Mouse (Mus musculus): Measurements from ENCODE around the gene Dnaic1.

The Dnaic1 gene

GRCm38 (mm10) chr4:41635906-41636305 lies 66.3 kb downstream of the Dnaic1 start:
- DNase-seq (ENCODE audit: low spot score) = no peak

- no peak for DNase-seq (ENCODE audit: low spot score)
These were observed 66.8 kb downstream of the Dnaic1 start for GRCm38 (mm10) chr4:41636366-41636765.

DNA sequence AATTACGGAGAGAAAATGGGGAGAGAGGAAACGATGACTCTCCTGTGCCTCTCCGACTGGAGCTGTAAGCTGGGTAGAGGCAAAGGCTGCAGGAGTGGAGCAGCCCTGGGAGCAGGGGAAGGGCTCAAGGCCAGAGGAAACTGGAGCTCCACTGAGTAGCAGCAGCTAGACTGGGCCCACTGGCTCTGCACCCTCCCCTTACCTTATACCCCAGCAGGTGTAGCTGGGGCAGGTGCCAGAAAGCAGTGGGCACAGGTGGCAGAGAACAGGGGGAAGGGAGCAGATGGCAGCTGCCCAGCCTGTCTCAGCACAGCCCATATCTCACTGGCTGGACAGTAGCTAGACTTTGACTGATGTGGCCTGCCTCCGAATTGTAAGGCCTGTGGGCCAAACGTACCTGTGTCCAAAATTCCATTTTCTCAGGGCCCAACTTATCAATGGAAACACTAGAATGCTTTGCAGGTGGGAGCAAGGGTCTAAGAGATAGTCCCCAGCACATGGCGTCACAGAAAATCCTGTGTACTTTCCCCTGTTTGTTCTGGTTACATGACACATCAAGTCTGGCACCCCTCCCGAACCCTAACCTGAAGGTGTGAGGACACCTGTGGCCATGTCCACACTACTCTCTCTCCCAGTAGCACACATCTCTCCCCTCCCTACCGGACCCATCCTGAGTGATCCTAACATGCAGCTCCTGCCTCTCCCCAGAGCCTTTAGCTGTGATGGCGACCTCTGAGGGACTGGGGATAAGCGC lies 67.5 kb downstream of the Dnaic1 start:
- no peak for DNase-seq (ENCODE audit: low spot score)

DNA sequence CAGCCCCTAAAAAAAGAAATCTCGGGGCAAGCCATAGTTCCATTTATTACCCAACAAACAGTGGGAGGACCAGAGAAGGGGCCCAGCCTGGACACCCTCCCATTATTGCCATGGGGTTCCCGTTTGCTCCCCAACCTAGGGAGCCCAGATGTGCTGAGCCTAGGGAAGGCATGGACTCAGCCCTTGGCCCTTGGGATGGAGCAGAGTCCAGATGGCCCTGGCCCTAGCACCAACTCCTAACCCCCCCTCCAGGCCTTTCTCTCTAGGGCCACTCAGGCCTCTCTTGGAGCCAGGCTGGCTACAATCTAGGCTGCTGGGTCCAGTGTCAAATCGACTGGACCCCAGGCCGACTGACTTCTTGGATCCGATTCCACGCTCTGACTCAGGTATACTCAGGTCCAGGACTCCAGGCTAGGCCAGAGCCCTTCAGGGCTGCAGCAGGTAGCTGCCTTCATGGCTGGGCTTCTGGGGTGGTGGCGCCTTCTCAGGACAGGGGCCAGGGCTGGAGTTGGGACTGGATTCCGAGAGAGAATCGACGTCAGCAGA lies 68.7 kb downstream of the Dnaic1 start:
- DNase-seq (ENCODE audit: low spot score) = no peak

DNA sequence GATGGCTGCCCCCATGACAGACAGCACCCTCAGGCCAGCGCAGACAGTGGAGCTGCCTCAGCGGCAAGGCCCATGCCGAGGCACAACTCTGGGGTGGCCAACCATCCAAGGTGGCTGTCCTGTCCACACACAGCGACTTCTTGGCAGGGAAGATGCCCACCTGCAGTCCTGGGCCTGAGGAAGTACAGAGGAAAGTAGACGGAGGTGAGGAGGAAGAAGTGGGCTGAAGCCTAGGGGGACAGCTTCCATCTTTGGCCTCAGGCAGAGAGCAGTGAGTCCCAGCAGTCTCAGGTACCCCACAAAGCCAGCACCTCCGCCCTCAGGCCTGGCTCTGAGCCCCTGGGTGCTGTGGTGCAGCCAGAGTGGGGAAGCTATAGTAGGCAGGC lies 69.2 kb downstream of the Dnaic1 start:
- no peak for DNase-seq (ENCODE audit: low spot score)

- no peak for DNase-seq (ENCODE audit: low spot score)
These were observed 69.8 kb downstream of the Dnaic1 start for GRCm38 (mm10) chr4:41639214-41639841.

- DNase-seq (ENCODE audit: low spot score) = peak; percentile 81
These were observed 70.4 kb downstream of the Dnaic1 start, which contains the start of gene Enho for GRCm38 (mm10) chr4:41639913-41640507. Enho (minus strand) TSS chr4:41640324.

- no peak for DNase-seq (ENCODE audit: low spot score)
These were observed 71.7 kb downstream of the Dnaic1 start for GRCm38 (mm10) chr4:41641199-41641822.

GRCm38 (mm10) chr4:41645488-41645887 lies 75.9 kb downstream of the Dnaic1 start:
- DNase-seq (ENCODE audit: low spot score) = no peak

GRCm38 (mm10) chr4:41648157-41648556 lies 78.6 kb downstream of the Dnaic1 start:
- no peak for DNase-seq (ENCODE audit: low spot score)

DNA sequence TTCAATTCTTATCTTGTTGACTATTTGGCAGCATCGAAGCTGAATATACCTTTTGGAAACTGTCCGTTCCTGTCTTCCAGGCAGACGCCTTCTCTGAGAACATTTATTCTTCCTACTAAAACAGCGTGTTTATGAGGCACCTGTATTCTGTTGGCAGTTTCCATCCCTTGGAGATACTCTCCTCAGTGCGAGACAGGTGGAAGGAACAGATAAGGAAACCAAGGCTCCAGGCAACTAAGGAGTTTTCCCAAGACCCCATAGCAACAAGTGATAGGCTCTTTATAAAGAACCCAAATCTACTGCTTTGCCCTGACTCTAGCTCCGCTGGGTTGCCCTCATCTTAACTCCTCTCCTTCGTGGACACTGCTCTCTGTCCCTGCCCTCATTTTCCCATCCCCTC lies 79.1 kb downstream of the Dnaic1 start:
- DNase-seq (ENCODE audit: low spot score) = peak; percentile 38

DNA sequence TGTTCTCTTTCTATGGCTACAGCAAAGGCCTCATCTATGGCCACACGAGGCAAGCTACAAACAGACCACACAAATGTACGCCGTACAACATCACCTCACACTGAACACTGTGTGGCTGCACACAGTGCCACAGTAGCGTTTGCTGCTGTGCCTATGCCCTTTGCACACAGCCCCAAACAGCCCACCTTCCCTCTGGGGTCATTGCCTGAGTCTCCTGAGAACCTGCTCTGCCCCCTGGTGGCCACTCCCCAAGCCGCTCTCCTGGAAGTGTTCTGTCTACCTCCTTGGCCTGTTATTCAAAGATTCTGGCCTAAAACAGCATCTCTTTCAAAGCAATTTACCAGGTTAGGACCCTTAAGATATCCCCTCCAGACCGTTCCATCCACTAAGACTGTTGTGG lies 83.7 kb downstream of the Dnaic1 start:
- DNase-seq (ENCODE audit: low spot score) = peak; percentile 37

DNA sequence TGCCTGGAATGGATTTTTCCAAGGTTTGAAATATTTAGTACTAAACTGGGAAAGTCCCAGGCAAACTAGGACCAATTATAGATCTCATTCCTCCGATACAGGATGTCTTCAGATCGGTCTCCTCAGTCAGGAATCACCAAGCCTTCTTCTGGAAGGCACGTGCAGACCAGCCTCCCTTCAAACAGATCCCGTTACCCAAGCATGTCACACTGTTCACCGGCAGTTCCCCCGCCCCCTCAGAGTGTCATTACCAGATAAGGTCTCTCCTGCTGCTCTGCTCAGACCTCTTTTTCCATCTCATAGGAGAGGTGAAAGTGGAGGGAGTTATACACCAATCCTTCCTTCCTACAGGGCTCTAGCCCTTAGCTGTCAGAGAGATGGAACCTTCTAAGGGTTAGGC lies 84.2 kb downstream of the Dnaic1 start:
- DNase-seq (ENCODE audit: low spot score) = no peak

DNA sequence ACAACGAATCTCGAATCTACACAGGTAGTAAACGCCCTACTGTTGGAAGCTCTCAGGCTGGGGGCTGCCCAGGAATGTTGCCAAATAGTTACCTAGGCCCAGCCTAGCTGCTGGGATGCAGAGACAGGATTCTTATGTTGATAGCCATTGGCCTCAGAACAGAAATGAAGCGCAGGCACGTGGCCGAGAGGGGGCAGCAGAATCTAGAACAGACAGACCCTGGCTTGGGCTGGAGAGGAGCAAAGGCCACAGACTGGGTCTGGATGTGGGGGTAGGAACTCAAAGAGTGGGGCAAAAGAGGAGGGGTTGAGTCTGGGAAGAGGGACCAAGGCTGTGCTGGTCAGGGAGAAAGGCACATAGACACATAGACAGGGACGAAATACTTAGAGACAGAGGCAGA lies 84.6 kb downstream of the Dnaic1 start:
- DNase-seq (ENCODE audit: low spot score) = no peak

DNA sequence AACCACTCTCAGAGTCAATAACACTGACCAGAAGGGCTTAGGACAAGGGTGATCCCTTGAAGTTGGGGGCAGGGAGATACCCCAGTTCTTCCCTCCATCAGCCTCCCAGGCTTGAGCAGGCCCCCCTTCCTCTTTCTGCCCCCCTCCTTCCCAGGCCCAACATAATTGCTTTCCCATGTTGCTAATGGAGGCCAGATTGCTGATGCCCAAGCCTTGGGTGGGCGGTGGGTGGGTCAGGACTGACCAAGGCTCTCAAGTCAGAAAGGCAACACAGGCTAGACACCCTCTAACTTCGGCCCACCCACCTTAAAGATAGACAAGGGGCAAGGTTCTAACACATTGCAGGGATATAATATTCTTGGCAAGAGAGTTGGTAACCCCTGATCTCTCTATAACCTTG lies 86.0 kb downstream of the Dnaic1 start:
- no peak for DNase-seq (ENCODE audit: low spot score)

DNA sequence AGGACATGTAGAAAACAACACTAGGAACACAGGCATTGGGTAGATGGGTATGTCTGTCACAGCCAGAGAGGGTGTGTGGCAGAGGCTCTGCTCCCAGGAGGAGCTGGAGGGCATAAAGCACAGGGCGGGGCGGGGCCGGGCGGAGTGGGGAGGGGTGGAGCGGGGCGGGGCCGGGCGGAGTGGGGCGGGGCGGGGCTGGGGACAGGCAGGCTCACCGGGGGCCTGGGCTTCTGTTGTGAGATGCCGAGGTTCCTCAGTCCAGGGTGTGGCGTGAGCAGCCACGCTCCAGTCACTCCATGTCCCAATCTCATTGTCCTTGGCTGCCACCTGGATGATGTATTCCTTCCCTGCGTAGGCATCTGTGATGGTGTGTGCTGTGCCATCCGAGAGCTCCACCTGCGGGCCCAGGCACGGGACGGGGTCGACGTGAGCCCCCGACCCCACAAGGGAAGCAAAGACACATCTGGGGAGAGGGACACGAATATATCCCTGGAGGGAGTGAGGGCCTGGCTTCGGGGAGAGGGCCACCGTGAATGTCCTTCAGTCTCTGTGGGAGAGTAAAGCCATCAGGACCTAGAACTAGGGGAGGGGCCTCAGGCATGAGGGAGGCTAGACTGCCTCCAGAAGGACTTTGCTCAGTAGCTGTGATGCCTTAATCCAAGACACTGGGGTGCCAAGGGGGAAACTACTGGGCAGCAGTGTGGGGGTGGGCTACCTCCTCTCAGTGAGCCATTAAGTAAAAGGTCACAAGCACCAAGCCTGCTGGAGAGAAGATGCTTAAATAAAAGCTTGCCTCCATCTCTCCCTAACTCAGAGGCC lies 89.2 kb downstream of the Dnaic1 start:
- DNase-seq (ENCODE audit: low spot score) = no peak

- no peak for DNase-seq (ENCODE audit: low spot score)
These were observed 90.0 kb downstream of the Dnaic1 start for GRCm38 (mm10) chr4:41659556-41659955.

DNA sequence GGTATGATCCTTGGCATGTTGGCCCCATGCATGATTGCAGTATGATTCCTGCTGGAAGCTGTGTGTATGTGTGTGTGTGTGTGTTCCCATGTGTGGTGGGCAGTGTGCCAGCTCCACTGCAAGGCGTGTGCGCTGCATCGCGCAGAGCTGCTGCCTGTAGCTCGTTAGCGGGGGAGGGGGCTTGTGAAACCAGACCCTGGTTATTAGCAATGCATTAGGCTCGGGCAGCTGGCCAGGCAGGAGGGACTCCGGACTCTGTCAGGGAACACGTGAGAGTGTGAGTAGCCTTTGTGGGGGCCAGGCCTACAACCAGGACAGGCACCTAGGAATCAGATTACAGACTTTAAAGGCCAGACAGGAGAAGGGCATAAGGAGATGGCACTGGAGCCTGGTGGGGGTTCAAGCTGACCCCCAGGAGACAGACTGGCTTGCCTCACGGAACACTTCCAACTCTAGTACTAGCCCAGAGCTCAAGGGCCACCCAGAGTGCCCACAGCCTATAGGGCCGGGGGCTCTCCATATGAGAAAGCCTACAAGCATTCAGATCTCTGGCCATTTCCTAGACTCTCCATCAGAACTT lies 91.4 kb downstream of the Dnaic1 start:
- no peak for DNase-seq (ENCODE audit: low spot score)

DNA sequence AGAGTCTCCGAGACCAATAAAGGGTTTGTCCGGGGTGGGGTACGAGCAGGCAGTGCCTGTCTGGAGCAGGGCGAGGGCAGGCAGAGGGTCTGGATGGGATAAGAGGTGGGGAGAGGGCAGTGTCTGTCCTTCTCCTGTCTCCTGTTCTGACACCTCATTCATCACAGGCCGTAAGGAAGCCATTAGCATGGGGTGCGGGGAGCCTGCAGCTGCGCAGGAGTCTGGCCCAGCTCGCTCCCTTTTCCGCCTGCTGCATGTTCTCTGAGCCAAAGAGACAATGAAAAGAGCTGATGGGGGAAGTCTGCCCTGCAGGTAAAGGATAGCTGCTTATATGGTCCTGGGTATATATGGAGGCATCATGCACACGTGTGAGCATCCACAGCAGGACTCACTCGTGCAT lies 93.1 kb downstream of the Dnaic1 start:
- DNase-seq (ENCODE audit: low spot score) = no peak

DNA sequence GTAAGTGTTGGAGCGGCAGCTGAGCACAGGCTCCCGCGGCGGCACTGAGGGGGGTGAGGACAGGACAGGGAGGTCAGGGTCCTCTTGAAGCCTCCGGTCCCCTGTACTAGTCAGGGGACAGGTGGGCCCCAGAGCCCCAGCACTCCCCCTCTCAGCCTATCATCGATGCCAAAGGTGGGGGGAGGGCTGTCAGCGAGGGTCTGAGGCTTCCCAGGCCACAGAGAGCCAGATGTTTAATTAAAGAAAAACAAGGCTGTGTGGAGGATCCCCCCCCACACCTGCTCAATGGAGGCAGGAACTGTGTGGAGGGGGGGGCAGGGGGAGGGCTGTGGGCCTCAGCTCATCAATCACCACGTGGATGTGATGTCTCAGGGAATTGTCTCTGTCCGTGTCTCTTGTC lies 94.0 kb downstream of the Dnaic1 start:
- DNase-seq (ENCODE audit: low spot score) = no peak

DNA sequence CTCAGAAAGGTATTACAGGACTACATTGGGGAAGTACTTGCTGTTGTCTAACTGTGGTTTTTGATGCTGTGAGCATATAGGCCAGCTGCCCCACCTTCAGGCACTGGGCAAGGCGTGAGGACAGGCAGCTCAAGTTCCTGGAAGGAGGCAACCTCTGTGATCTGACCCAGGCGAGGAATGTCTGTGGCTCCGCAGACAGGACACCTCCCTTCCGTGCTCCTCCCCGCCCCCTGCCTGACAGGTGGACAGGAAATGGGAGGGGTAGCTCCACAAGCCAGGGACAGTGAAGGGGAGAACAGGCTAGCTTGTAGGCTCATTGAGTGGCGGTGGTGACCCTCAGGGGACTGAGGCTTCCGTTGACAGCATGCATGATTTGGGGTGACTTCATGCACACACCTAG lies 95.0 kb downstream of the Dnaic1 start:
- no peak for DNase-seq (ENCODE audit: low spot score)
